Mouse (Mus musculus) CH12F3 (cell line): ENCODE data around the gene Fbxo47.

Source experiments
- in situ Hi-C: fragments of 300-500 bp; cut with MboI; formaldehyde crosslinking; loops from 2 replicates; pipeline ENCODE4 v1.14.3; 2020; ENCODE audit warnings: low sequenced_read_pairs

Fbxo47 gene

DNA sequence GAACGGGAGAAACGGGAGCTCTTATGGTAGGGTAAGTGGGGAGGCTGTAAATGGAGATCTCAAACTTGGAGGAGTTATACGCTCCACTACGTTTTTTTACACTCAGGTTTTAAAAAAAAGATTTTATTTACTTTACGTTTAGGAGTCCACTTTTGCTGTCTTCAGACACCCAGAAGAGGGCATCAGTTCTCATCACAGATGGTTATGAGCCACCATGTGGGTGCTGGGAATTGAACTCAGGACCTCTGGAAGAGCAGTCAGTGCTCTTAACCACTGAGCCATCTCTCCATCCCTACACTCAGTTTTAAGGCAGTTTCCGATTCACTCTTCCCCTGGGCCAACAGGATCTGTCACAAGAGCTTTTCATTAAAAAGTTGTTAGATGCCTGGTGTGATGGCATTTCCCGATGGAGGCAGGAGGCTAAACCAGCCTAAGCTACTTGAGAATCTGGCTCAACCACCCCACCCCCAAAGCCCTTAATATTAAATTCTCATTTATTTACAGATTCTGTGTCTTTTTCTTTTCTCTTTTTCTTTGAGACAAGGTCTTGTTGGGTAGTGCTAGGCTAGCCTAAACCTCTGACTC lies 739 bp upstream of the Fbxo47 start:
- in situ Hi-C loops = no loop called here

- in situ Hi-C loops = no loop called here
Observed at GRCm38 (mm10) chr11:97883542-97883917, 424 bp downstream of the Fbxo47 start.

GRCm38 (mm10) chr11:97880362-97880761 lies 3.6 kb downstream of the Fbxo47 start:
- in situ Hi-C loops = no loop called here

- in situ Hi-C loops = loop anchor here (10.0 kb wide), 1 partner anchor 83 kb away; the partner anchor contains the start of gene Lasp1
Observed at GRCm38 (mm10) chr11:97877341-97877740, 6.6 kb downstream of the Fbxo47 start.

DNA sequence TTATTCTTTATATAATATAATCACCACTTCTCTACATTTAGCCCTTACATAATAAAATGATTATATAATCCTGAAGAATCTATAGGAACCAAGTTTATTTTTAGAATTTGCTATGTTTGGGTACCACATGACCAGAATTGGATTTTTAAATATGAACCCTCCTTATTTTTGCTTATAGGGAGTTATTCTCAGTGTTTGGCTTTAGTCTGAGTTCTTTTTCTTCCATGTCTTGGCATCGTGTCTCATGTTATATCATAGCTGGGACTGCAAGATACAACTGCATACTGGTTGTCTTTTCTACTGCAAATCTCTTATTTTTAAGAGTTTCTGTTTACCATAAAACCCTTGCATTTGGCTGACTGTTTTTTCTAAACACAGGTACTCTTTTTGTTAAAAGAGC lies 9.6 kb downstream of the Fbxo47 start:
- in situ Hi-C loops = loop anchor here (10.0 kb wide), 1 partner anchor 80 kb away; the partner anchor contains the start of gene Lasp1

DNA sequence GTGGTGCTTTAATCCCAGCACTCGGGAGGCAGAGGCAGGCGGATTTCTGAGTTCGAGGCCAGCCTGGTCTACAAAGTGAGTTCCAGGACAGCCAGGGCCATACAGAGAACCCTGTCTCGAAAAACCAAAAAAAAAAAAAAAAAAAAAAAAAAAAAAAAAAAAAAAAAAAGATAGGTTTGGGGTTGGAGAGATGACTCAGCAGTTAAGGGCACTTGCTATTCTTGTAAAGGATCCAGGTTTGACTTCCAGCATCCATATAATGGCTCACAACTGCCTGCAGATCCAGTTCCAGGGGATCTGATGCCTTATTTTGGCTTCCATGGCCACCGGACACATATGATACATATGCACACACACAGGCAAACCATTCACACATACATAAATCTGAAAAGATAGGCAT lies 11.6 kb downstream of the Fbxo47 start:
- in situ Hi-C loops = loop anchor here (10.0 kb wide), 1 partner anchor 78 kb away; the partner anchor contains the start of gene Lasp1

DNA sequence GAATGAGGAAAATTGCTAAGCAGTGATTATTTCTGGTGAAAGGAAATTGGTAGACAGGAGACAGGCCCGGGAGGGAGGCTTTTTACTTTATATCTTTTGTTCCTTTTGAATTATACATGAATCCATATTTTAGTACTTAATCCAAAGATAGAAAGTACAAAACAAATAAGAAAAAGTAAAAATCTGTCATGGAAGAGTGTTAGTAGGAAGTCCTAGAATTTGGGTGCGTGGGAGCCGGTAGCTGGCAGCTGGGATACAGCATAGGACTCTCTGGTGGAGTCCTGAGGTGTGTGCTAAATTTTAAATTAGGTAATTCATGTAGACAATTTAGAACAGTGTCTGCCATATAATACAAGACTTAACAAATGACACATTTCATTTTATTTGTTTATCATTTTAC lies 16.4 kb downstream of the Fbxo47 start:
- in situ Hi-C loops = no loop called here

- in situ Hi-C loops = no loop called here
Observed at GRCm38 (mm10) chr11:97866091-97866888, 17.7 kb downstream of the Fbxo47 start.

- in situ Hi-C loops = no loop called here
Observed at GRCm38 (mm10) chr11:97865421-97865820, 18.5 kb downstream of the Fbxo47 start.

DNA sequence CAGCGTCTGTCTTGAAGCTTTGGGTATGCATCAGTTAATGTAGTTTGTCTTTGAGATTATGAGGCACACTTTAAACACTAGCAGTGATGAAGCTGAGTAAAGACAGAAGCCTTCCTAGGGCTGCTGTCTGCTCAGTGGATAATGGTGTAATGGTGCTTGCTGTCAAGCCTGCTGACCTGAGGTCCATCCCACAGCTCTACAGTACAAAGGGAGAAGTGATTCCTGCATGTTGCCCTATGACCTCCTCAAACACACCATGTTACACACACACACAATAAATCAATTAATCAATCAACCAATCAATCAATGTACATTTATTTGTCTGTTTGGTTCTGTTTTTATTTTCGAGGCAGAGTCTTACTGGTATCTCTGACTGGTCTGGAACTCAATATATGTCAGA lies 21.8 kb downstream of the Fbxo47 start:
- in situ Hi-C loops = no loop called here

DNA sequence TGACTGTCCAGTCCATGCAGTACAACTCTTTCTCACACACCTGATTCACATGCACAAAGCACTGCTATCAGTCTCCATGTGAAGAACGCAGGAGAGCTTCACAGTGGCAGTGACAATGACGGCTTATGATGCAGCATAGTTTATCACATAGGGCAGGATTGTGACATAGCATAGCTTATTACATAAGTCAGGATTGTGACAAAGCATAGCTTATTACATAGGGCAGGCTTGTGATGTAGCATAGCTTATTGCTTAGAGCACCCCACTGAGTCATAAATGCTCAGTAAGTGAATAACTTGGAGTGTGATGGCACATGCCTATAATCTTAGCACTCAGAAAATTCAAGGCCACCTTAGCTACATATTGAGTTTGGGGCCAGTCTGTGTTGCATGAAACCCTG lies 28.5 kb downstream of the Fbxo47 start:
- in situ Hi-C loops = no loop called here

DNA sequence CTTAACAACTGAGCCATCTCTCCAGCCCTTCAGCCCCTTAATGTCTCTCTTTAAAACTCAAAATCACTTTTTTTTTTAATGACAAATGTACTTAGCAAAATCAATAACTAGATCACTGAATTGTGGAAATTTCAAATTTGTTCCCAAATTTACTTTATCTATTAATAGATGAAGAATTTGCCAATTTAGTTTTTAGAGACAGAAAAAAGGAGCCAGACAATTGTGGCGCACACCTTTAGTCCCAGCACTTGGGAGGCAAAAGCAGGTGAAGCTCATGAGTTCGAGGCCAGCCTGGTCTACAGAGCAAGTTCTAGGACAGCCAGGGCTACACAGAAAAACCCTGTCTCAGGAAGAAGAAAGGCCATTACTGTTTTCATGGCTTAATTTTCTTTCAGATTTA lies 32.4 kb downstream of the Fbxo47 start:
- in situ Hi-C loops = no loop called here

GRCm38 (mm10) chr11:97850367-97850766 lies 33.6 kb downstream of the Fbxo47 start:
- in situ Hi-C loops = no loop called here

- in situ Hi-C loops = no loop called here
Observed at GRCm38 (mm10) chr11:97842001-97842400, 42.0 kb downstream of the Fbxo47 start.

- in situ Hi-C loops = no loop called here
Observed at GRCm38 (mm10) chr11:97840991-97841661, 42.8 kb downstream of the Fbxo47 start.

GRCm38 (mm10) chr11:97840539-97840954 lies 43.4 kb downstream of the Fbxo47 start, which contains the start of gene B230217C12Rik:
B230217C12Rik (plus strand) TSS chr11:97840780.
- in situ Hi-C loops = no loop called here

DNA sequence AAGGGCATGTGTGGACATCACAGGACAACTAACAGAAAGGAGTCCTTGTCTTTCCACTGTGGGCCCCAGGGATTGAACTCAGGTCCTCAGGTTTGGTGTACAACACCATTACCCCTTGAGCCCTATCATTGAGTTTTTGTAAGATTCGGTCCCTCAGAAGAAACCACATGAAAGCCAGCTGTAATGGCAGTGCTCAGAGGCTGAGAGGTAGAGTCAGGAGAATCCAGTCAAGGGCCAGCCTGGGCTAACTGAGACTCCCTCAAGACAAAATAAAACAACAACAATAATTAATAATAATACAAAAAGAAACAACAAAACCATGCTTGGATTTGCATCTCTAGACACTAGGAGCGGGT lies 43.8 kb downstream of the Fbxo47 start:
- in situ Hi-C loops = no loop called here

- in situ Hi-C loops = no loop called here
Observed at GRCm38 (mm10) chr11:97839441-97840134, 44.4 kb downstream of the Fbxo47 start.

DNA sequence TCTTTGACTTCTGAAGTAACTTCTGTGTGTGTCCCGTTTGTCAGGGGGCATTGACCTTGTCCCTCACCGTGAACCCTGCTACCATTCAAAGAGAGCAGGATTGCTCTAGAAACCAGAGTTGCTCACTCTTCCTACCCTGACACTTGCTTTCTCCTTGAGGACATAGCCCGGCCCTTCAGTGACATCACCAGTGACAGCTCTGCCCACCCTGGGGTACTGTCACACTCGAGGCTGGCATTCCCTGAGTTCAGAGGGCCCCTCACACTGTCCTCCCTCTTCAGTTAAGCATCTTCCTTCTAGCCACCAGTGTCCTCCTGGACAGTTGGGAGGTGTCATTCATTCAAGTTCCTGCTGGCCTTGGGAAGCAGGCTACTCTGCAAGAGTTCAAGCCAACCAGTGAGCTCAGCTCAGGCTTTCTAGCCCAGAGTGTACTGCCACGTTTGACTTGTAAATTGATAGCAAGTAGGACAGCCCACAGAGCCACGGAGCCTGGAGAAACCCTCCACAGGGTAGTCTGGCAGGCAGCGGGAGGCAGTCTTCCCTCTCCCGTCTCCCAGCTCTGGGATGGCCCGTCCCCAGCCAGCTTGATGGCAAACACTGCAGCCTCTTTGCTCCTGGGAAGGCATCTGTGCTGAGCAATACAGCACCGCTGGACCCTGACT lies 45.0 kb downstream of the Fbxo47 start:
- in situ Hi-C loops = no loop called here

- in situ Hi-C loops = no loop called here
Observed at GRCm38 (mm10) chr11:97837641-97838149, 46.3 kb downstream of the Fbxo47 start.
